Mouse (Mus musculus): Measurements from ENCODE around the gene Tpra1. TPM values are rescaled to one million over a fixed set of nuclear protein-coding genes. Genes with fewer than 3 reads are reported as not detected.

Gene Tpra1
- polyA plus RNA-seq, 1 experiment from 2014 or later, result 45.4 TPM

GRCm38 (mm10) chr6:88873965-88874867 is 27.8 kb upstream of the Tpra1 start:
- Histone ChIP-seq H3K27me3 (no peaks in the 10 kb centered on the region; the same call in 1 of the 2 replicates), H3K9ac (peak overlapping the region; percentile 98), H3K4me1 (peaks cover 46% of the 10 kb centered on the region), H3K9me3 (replicated peaks) (no peaks in the 10 kb centered on the region), H3K4me3 (peak overlapping the region; percentile 94), H3K36me3 (ENCODE audit: poor library complexity, severe bottlenecking) (0 out of 2 replicates have a peak, but pooled peaks cover 1% of the 10 kb centered on the region), H3K4me2 (peak overlapping the region; percentile 84), H3K27ac (peak overlapping the region; percentile 94)
- ATAC-seq, result peak; percentile 66
- WGBS, result 2% methylated on average over 70 of the region's 74 CpGs

- Histone ChIP-seq H3K4me1 (peaks cover 38% of the 10 kb centered on the region), H3K4me2 (peak within 1 kb of the TSS; percentile 84), H3K4me3 (peak within 1 kb of the TSS; percentile 94), H3K27ac (peak within 1 kb of the TSS; percentile 94), H3K9ac (peak within 1 kb of the TSS; percentile 98), H3K27me3 (no peaks in the 10 kb centered on the region; the same call in 1 of the 2 replicates), H3K9me3 (replicated peaks) (no peaks in the 10 kb centered on the region), H3K36me3 (ENCODE audit: poor library complexity, severe bottlenecking) (no peaks in the 10 kb centered on the region)
- 5% methylated on average over 46 of the region's 63 CpGs for WGBS
- ATAC-seq, result peak; percentile 79
Measured at GRCm38 (mm10) chr6:88874868-88875508, 27.1 kb upstream of the Tpra1 start, which contains the start of gene Podxl2. Gene Podxl2, minus strand, starts transcription at chr6:88875044.

GRCm38 (mm10) chr6:88879471-88879870 is 22.6 kb upstream of the Tpra1 start:
- H3K36me3 ChIP-seq (ENCODE audit: poor library complexity, severe bottlenecking), result peaks cover 25% of the 10 kb centered on the region
- H3K27ac ChIP-seq, result no peak overlapping the region
- WGBS, result 66% methylated on average over 4 of the region's 4 CpGs
- H3K9me3 ChIP-seq (replicated peaks), result no peaks in the 10 kb centered on the region
- H3K27me3 ChIP-seq, result no peaks in the 10 kb centered on the region; the same call in 1 of the 2 replicates
- no peak overlapping the region for H3K9ac ChIP-seq
- no peak overlapping the region for H3K4me2 ChIP-seq
- H3K4me1 ChIP-seq, result peaks cover 18% of the 10 kb centered on the region
- H3K4me3 ChIP-seq, result no peak overlapping the region
- ATAC-seq, result no peak

- Histone ChIP-seq H3K27ac (peak overlapping the region; percentile 74), H3K36me3 (ENCODE audit: poor library complexity, severe bottlenecking) (peaks cover 43% of the 10 kb centered on the region), H3K4me3 (no peak overlapping the region), H3K4me1 (peaks cover 18% of the 10 kb centered on the region), H3K4me2 (no peak overlapping the region), H3K27me3 (no peaks in the 10 kb centered on the region), H3K9me3 (replicated peaks) (no peaks in the 10 kb centered on the region), H3K9ac (no peak overlapping the region)
- ATAC-seq, result peak; percentile 68; the same call in 1 of the 2 replicates
- 44% methylated on average over 7 of the region's 7 CpGs for WGBS
Measured at GRCm38 (mm10) chr6:88881334-88881733, 20.7 kb upstream of the Tpra1 start.

GRCm38 (mm10) chr6:88884195-88884594 is 17.9 kb upstream of the Tpra1 start:
- H3K36me3 ChIP-seq (ENCODE audit: poor library complexity, severe bottlenecking), result peaks cover 72% of the 10 kb centered on the region
- 95% methylated on average over 10 of the region's 10 CpGs for WGBS

GRCm38 (mm10) chr6:88884690-88885089 is 17.4 kb upstream of the Tpra1 start:
- WGBS, result 95% methylated on average over 17 of the region's 17 CpGs
- ATAC-seq, result no peak
- Histone ChIP-seq H3K9ac (no peak overlapping the region), H3K27ac (no peak overlapping the region), H3K4me2 (no peak overlapping the region), H3K27me3 (no peaks in the 10 kb centered on the region), H3K9me3 (replicated peaks) (no peaks in the 10 kb centered on the region), H3K4me1 (peaks cover 18% of the 10 kb centered on the region), H3K36me3 (ENCODE audit: poor library complexity, severe bottlenecking) (peaks cover 77% of the 10 kb centered on the region), H3K4me3 (no peak overlapping the region)

More at GRCm38 (mm10) chr6:88884195-88884594, 17.9 kb upstream of the Tpra1 start:
- ATAC-seq, result no peak
- no peak overlapping the region for H3K9ac ChIP-seq
- no peak overlapping the region for H3K4me2 ChIP-seq
- no peaks in the 10 kb centered on the region for H3K27me3 ChIP-seq
- peaks cover 18% of the 10 kb centered on the region for H3K4me1 ChIP-seq
- no peak overlapping the region for H3K27ac ChIP-seq
- no peak overlapping the region for H3K4me3 ChIP-seq
- H3K9me3 ChIP-seq (replicated peaks), result no peaks in the 10 kb centered on the region

GRCm38 (mm10) chr6:88885644-88886416 is 16.2 kb upstream of the Tpra1 start:
- no peak for ATAC-seq

GRCm38 (mm10) chr6:88886417-88886967 is 15.6 kb upstream of the Tpra1 start:
- peak; percentile 58; the same call in 1 of the 2 replicates for ATAC-seq

More at GRCm38 (mm10) chr6:88885644-88886416, 16.2 kb upstream of the Tpra1 start:
- Histone ChIP-seq H3K9me3 (replicated peaks) (no peaks in the 10 kb centered on the region), H3K27ac (peak overlapping the region; percentile 15; the same call in 1 of the 2 replicates), H3K4me2 (no peak overlapping the region), H3K9ac (no peak overlapping the region), H3K4me3 (no peak overlapping the region), H3K4me1 (peaks cover 14% of the 10 kb centered on the region), H3K27me3 (no peaks in the 10 kb centered on the region), H3K36me3 (ENCODE audit: poor library complexity, severe bottlenecking) (peaks cover 88% of the 10 kb centered on the region)
- WGBS, result 87% methylated on average over 12 of the region's 12 CpGs

GRCm38 (mm10) chr6:88889410-88890042 is 12.5 kb upstream of the Tpra1 start:
- WGBS, result 90% methylated on average over 13 of the region's 13 CpGs
- ATAC-seq, result no peak
- H3K4me1 ChIP-seq, result no peaks in the 10 kb centered on the region
- no peak overlapping the region for H3K4me2 ChIP-seq
- peaks cover 99% of the 10 kb centered on the region for H3K36me3 ChIP-seq (ENCODE audit: poor library complexity, severe bottlenecking)
- no peaks in the 10 kb centered on the region for H3K27me3 ChIP-seq
- no peaks in the 10 kb centered on the region for H3K9me3 ChIP-seq (replicated peaks)
- H3K27ac ChIP-seq, result no peak overlapping the region
- H3K9ac ChIP-seq, result no peak overlapping the region
- no peak overlapping the region for H3K4me3 ChIP-seq

More at GRCm38 (mm10) chr6:88886417-88886967, 15.6 kb upstream of the Tpra1 start:
- no peak overlapping the region for H3K4me3 ChIP-seq
- H3K36me3 ChIP-seq (ENCODE audit: poor library complexity, severe bottlenecking), result peaks cover 95% of the 10 kb centered on the region
- no peaks in the 10 kb centered on the region for H3K27me3 ChIP-seq
- H3K4me1 ChIP-seq, result peaks cover 9% of the 10 kb centered on the region
- no peaks in the 10 kb centered on the region for H3K9me3 ChIP-seq (replicated peaks)
- H3K4me2 ChIP-seq, result no peak overlapping the region
- WGBS, result 68% methylated on average over 2 of the region's 2 CpGs
- H3K9ac ChIP-seq, result no peak overlapping the region
- H3K27ac ChIP-seq, result no peak overlapping the region; the same call in 1 of the 2 replicates

GRCm38 (mm10) chr6:88890832-88891231 is 11.2 kb upstream of the Tpra1 start:
- Histone ChIP-seq H3K4me1 (peaks cover 7% of the 10 kb centered on the region; the same call in 1 of the 2 replicates), H3K27me3 (no peaks in the 10 kb centered on the region), H3K9me3 (replicated peaks) (no peaks in the 10 kb centered on the region), H3K4me3 (no peak overlapping the region), H3K9ac (no peak overlapping the region), H3K36me3 (ENCODE audit: poor library complexity, severe bottlenecking) (peaks cover 99% of the 10 kb centered on the region), H3K4me2 (no peak overlapping the region), H3K27ac (no peak overlapping the region)
- 85% methylated on average over 7 of the region's 7 CpGs for WGBS
- ATAC-seq, result no peak

GRCm38 (mm10) chr6:88893559-88893958 is 8.5 kb upstream of the Tpra1 start:
- H3K4me3 ChIP-seq, result no peak overlapping the region
- ATAC-seq, result no peak
- H3K9ac ChIP-seq, result no peak overlapping the region
- H3K27me3 ChIP-seq, result no peaks in the 10 kb centered on the region
- H3K4me1 ChIP-seq, result peaks cover 28% of the 10 kb centered on the region
- no peaks in the 10 kb centered on the region for H3K9me3 ChIP-seq (replicated peaks)
- H3K27ac ChIP-seq, result no peak overlapping the region
- H3K36me3 ChIP-seq (ENCODE audit: poor library complexity, severe bottlenecking), result peaks cover 81% of the 10 kb centered on the region
- no peak overlapping the region for H3K4me2 ChIP-seq
- WGBS, result 67% methylated on average over 5 of the region's 5 CpGs

Data from forebrain, embryonic 13.5 days (tissue).